Mouse (Mus musculus) kidney, adult 8-10 months (tissue): ENCODE results near the gene Zfp82.

Experiments
- DNase-seq, 2 experiments: peaks; one replicate each; pipeline ENCODE4 v3.0.0; 2022

Zfp82 gene

DNA sequence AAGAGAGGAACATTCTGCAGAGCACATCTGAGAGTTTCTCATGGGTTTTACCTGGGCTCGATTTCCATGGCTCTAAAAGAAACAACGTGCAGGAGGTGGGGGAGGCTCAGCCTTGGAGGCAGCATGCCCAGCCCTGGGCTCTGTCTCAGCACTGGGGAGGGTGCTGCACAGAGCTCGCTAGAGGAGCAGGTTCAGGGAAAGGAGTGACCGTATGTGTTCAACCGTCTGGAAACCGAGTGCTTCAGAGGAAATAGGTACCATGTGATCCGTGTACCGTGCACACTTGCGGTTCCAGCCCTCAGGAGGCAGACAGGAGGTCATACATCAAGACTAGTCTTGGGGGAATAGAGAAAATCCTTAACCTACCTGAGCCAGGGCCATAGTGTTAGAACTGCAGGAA lies 28.3 kb downstream of the Zfp82 start:
- no peak for DNase-seq

- no peak for DNase-seq
Measured at GRCm38 (mm10) chr7:30034331-30034730, 38.4 kb downstream of the Zfp82 start.

GRCm38 (mm10) chr7:30031379-30031778 lies 41.3 kb downstream of the Zfp82 start:
- DNase-seq: no peak

DNA sequence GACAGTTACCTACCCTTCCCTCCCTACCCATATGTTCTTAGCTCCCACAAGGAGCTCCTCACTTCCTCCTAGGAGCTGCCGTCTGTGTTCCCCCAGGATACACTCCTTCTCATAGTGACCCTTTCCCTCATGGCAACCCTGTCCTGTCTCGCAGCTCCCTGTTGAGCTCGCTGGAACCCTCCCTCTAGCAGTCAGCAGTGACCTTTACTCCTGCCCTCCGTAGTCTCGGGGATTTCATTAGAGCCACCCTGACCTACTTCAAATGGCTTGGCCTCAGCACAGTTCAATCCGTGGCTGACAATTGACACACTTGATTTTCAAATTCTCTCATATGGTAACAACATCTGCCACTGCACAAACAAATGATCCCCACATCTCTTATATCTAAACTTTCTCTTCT lies 42.0 kb downstream of the Zfp82 start:
- peak in 1 of 2 experiments; percentile 31 for DNase-seq

GRCm38 (mm10) chr7:30028572-30028971 lies 44.1 kb downstream of the Zfp82 start:
- no peak for DNase-seq

DNA sequence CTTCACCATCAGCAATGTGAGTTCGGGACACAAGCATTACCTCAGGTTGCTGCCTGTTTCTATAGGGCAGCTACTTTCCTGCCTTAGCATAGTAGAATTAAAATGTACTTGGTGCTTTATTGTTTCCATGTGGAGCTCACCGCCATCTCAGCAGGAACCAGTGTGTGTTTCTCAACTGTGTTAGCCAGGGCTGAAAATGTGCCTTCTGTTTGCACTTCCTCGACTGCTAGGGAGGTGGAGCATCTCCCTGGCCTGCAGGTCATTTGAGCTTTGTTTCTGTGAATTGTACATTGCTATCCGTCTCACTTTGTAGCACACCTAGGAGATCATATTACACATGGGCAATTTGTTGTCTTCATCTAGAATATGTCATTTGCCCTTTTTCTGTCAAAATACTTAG lies 45.4 kb downstream of the Zfp82 start:
- DNase-seq: no peak

DNA sequence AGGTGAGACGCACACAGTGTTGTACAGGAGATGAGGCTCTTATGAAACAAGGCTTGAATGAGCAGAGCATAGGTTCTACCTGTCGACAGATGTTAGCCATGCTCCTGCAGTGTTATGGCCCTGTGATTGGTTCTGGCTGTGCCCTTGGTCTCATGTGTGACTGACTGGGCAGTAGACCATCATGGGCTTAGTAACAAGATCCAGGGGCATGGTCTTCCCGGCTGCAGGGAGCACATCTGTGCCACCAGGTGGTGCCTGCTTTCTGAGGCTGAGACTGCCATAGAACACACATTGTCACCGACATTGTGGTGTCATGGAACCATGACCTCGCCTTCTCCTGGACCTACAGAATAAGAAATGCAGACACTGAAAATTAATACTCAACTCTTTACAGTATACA lies 47.3 kb downstream of the Zfp82 start:
- no peak for DNase-seq

DNA sequence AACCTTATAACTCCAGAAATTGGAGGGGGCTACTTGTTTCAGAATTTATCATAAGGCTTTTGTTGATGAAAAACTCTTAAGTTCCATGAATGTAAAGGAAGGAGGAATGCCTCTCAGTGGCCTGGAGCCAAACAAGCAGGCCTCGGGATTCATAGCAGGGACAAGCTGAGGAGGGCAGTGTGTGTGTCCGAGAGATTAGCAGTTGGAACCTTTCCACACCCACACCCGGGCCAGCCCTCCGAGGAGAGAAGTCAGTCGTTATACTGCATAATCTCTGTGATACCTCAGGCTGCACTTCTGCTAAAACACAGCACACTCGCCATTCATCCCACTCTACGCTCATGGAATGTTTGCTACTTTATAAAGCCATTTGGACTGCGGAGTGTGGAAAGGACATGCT lies 48.9 kb downstream of the Zfp82 start:
- DNase-seq: no peak

DNA sequence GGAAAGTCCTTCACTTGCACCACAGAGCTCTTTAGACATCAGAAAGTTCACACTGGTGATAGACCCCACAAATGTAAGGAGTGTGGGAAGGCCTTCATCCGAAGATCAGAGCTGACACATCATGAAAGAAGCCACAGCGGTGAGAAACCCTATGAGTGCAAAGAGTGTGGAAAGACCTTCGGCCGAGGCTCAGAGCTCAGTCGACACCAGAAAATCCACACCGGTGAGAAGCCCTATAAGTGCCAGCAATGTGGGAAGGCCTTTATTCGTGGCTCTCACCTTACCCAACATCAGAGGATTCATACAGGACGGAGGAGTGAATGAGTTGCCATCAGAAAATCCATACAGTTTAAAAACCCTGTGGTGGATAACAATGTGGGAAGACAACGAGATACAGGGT lies 49.4 kb downstream of the Zfp82 start:
- no peak for DNase-seq

GRCm38 (mm10) chr7:30019543-30019942 lies 53.2 kb downstream of the Zfp82 start:
- DNase-seq: no peak

DNA sequence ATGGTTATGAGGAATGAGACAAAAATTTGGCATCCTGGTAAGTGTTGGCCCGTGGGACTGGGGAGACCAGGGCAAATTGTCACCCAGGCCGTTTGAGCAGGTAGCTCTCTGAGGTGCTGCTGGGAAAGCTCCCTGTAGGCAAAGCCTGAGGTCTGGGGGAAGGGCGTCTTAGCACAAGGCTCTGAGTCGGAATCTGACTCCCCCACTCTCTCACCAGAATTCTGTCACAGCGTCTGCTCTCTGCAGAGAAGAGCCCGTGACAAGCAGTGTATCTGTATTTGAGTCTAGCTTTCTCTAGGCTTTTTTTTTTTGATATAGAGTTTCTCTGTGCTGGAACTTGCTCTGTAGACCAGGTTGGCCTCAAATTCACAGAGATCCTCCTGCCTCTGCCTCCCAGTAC lies 55.5 kb downstream of the Zfp82 start:
- DNase-seq: no peak

DNA sequence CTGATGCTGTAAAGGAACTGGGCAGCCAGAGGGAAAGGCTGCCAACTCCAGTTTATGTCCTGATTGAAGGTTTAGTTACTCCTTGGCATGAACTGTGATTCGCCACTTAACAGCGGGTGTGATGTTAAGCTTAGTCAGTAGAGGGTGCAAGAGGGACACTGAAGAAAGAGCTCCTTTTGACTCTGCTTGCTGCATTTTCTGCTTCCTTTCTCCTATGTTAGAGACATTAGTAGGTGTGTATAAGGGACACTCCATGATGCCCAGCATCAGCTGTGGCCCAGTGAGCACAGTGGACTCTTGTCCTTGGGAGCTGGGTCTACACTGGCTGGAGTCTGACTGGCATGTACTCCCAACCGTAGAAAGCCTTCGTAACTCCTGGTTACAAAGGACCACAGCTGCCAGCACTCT lies 59.7 kb downstream of the Zfp82 start:
- DNase-seq: peak; percentile 51 to 60

DNA sequence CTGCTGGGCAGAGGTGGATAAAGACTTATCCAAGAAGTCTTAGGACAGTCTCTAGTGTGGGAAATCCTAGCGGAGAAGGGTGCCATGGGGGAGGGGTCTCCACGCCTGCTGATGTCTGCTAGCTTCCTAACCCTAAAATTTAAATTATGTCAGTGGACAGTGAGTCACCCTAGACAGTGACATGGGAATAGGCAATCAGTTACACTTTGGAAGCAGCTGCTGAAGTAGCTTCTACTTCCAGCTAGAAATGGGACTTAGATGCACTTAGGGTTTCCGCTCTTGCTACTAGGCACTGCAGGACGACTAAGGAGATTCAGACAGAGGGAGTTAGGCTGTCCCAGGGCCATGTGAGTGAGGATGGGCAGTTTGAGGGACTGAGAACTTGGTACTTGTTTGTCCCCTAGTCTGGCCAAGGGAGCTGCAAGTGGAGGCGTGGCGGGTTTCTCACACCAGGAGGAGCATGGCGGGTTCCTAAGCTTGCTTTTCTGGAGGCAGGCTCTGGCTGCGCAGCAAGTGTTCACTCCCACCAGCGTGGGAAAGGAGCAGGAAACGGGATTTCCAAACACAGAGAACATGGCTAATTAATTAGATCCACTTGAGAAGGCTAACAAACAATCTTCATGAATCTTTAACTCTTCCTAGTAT lies 62.0 kb downstream of the Zfp82 start:
- DNase-seq: no peak

DNA sequence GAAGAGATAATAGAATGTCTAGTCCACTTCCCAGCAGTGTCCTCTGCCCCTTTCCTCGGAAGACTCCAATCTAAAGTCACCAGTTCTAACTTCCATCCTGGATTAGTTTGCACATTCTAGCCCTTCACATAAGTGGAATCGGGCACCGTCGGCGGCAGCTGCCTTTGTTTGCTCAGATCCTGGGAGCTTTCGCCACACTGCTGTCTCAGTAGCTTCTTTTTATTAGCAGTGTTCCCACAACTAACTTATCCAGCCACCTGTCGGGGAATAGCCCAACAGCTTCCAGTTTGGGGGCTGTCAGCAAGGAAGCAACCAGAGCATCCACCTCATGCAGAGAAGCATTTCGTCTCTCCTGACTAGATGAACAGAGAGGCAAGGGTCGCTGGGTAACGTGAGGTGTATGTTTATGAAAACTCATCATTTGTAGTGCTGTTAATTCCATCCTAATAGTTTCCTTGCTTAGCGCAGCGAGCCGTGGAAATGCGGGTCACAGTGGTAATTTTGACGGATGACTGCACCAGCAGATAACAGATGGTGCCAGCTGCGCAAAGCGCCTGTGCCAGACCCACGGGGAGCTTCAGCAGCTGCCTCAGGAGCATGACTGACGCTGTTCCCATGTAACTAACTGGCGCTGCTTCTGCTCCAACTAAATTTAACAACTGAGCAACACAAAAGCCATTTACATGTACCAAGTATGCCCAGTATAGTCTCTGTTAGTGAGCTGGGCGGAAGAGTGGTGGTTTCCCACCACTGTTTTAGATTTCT lies 63.2 kb downstream of the Zfp82 start:
- peak in 1 of 2 experiments; percentile 44 for DNase-seq

DNA sequence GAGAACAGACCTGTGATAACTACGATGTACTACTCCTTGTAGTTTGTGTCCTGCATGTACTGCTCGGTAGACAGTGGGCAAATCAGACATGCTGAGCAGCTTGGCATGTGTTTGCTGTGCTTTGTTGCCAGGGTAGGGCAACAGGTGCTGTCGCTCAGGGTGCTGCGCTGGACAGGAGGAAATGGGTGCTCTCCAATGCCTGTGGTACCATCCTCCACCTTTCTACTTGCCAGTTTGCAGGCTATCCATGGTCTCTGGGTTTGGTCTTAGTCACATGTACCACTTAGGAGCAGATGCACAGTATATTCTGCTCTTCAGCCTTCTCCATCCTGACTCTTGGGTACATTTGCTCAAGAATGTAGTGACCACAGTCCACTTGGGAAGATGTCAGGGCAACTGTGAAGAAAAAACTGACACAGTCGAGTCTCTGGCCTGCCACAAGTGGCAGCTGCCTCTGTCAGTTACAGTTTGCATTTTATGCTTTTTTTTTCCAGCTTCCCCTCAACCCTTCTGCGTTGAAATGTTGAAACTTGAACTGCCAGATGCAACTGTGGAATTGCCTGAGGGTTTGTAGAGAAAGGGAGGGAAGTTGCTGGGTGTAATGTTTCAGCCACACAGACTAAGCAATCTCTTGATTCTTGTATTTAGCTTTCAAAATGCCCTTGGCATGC lies 64.5 kb downstream of the Zfp82 start:
- no peak for DNase-seq

- DNase-seq: no peak
Measured at GRCm38 (mm10) chr7:30007601-30008000, 65.1 kb downstream of the Zfp82 start.
